Mouse (Mus musculus) MEL (cell line): Measurements from ENCODE around the gene Pcnx2. TPM values are rescaled to one million over a fixed set of nuclear protein-coding genes. Genes with fewer than 3 reads are reported as not detected.

ENCODE experiments used
- DNase-seq: peaks from one replicate; pipeline ENCODE4 v3.0.0; 2011; ENCODE audit warnings: low read depth, low spot score
- H3K27ac ChIP-seq: 2 replicates; pipeline ENCODE4 v1.5.1; 2012; ENCODE audit warnings: low read depth, mild to moderate bottlenecking, control low read depth, low read length, moderate library complexity; ENCODE audit not compliant: control insufficient read depth
- H3K27me3 ChIP-seq, 2 experiments: fragments of 150-350 bp in 1 of 2; sonication (generic) in 1 of 2; 2 replicates each; pipeline ENCODE4 v1.6.1; 2012; ENCODE audit warnings: low read length in 2 of 2, mild to moderate bottlenecking in 2 of 2, improper control_type of control experiment in 1 of 2, moderate library complexity in 1 of 2; ENCODE audit not compliant: insufficient read depth in 2 of 2, control insufficient read depth in 1 of 2
- H3K36me3 ChIP-seq, 2 experiments: 2 replicates each; pipeline ENCODE4 v1.6.1; 2012 to 2014; ENCODE audit warnings: low read length in 2 of 2, improper control_type of control experiment in 1 of 2, inconsistent platforms in 1 of 2, mild to moderate bottlenecking in 1 of 2; ENCODE audit not compliant: insufficient read depth in 2 of 2, control insufficient read depth in 1 of 2
- H3K4me1 ChIP-seq, 2 experiments: fragments of 150-350 bp in 1 of 2; sonication (generic) in 1 of 2; 2 replicates each; pipeline ENCODE4 v1.6.1; 2012; ENCODE audit warnings: low read length in 2 of 2, improper control_type of control experiment in 1 of 2, mild to moderate bottlenecking in 1 of 2; ENCODE audit not compliant: insufficient read depth in 2 of 2, control insufficient read depth in 1 of 2
- H3K4me3 ChIP-seq, 2 experiments: fragments of 150-350 bp in 1 of 2; sonication (generic) in 1 of 2; 2 replicates each; pipeline ENCODE4 v1.5.1; 2012; ENCODE audit warnings: low read depth in 2 of 2, low read length in 2 of 2, mild to moderate bottlenecking in 2 of 2, moderate library complexity in 2 of 2, control low read depth in 1 of 2, improper control_type of control experiment in 1 of 2; ENCODE audit not compliant: control insufficient read depth in 1 of 2, insufficient read depth in 1 of 2
- H3K79me2 ChIP-seq: 2 replicates; pipeline ENCODE4 v1.6.1; 2012; ENCODE audit warnings: mild to moderate bottlenecking, low read length, moderate library complexity; ENCODE audit not compliant: control insufficient read depth, poor library complexity, insufficient read depth
- H3K9ac ChIP-seq: 2 replicates; pipeline ENCODE4 v1.6.1; 2012; ENCODE audit warnings: low read depth, mild to moderate bottlenecking, control low read depth, low read length, moderate library complexity; ENCODE audit not compliant: control insufficient read depth, poor library complexity, severe bottlenecking
- H3K9me3 ChIP-seq: fragments of 150-350 bp; sonication (generic); replicated peaks from 2 replicates; pipeline ENCODE4 v1.6.1; 2012; ENCODE audit warnings: mild to moderate bottlenecking, low read length, improper control_type of control experiment, moderate library complexity; ENCODE audit not compliant: insufficient read depth
- BHLHE40 ChIP-seq: IDR thresholded peaks from 2 replicates; pipeline ENCODE4 v1.6.1; 2012; ENCODE audit warnings: low read depth, mild to moderate bottlenecking, inconsistent platforms, low read length, improper control_type of control experiment, borderline replicate concordance
- CHD1 ChIP-seq: IDR thresholded peaks from 2 replicates; pipeline ENCODE4 v1.6.1; 2012; ENCODE audit warnings: low read depth, mild to moderate bottlenecking, inconsistent platforms, low read length, improper control_type of control experiment
- E2F4 ChIP-seq: IDR thresholded peaks from 2 replicates; pipeline ENCODE4 v1.6.1; 2011; ENCODE audit warnings: low read depth, low read length, improper control_type of control experiment, borderline replicate concordance
- ETS1 ChIP-seq: IDR thresholded peaks from 2 replicates; pipeline ENCODE4 v1.6.1; 2012; ENCODE audit warnings: low read depth, mild to moderate bottlenecking, inconsistent platforms, low read length, improper control_type of control experiment, moderate library complexity
- GABPA ChIP-seq: IDR thresholded peaks from 2 replicates; pipeline ENCODE4 v1.6.1; 2012; ENCODE audit warnings: low read depth, mild to moderate bottlenecking, inconsistent platforms, low read length, improper control_type of control experiment, moderate library complexity
- GATA1 ChIP-seq: IDR thresholded peaks from 2 replicates; pipeline ENCODE4 v1.6.1; 2011; ENCODE audit warnings: low read depth, low read length, improper control_type of control experiment
- HCFC1 ChIP-seq: IDR thresholded peaks from 2 replicates; pipeline ENCODE4 v1.6.1; 2012; ENCODE audit warnings: low read depth, mild to moderate bottlenecking, inconsistent platforms, low read length, improper control_type of control experiment, moderate library complexity
- KAT2A ChIP-seq: conservative IDR thresholded peaks from 2 replicates; pipeline ENCODE4 v1.6.1; 2012; ENCODE audit warnings: low read depth, low read length, improper control_type of control experiment, inconsistent platforms
- MAZ ChIP-seq: IDR thresholded peaks from 2 replicates; pipeline ENCODE4 v1.6.1; 2012; ENCODE audit warnings: low read depth, mild to moderate bottlenecking, inconsistent platforms, low read length, improper control_type of control experiment
- MEF2A ChIP-seq: IDR thresholded peaks from 2 replicates; pipeline ENCODE4 v1.6.1; 2014; ENCODE audit warnings: low read depth, mild to moderate bottlenecking, inconsistent platforms, low read length, improper control_type of control experiment; ENCODE audit not compliant: poor library complexity, insufficient replicate concordance, severe bottlenecking; ENCODE audit errors: extremely low read depth
- POLR2A ChIP-seq, 2 experiments: IDR thresholded peaks; 2 replicates each; pipeline ENCODE4 v1.6.1; 2011 to 2012; ENCODE audit warnings: low read length in 2 of 2, mild to moderate bottlenecking in 2 of 2, control low read depth in 1 of 2, improper control_type of control experiment in 1 of 2, low read depth in 1 of 2, moderate library complexity in 1 of 2; ENCODE audit not compliant: control insufficient read depth in 1 of 2, insufficient read depth in 1 of 2, poor library complexity in 1 of 2
- POLR2AphosphoS2 ChIP-seq: IDR thresholded peaks from 2 replicates; pipeline ENCODE4 v1.6.1; 2011; ENCODE audit warnings: low read length, improper control_type of control experiment
- POLR2AphosphoS5 ChIP-seq: IDR thresholded peaks from 2 replicates; pipeline ENCODE4 v1.6.1; 2012; ENCODE audit warnings: low read depth, borderline replicate concordance, mild to moderate bottlenecking, inconsistent platforms, low read length, moderate library complexity, mixed read lengths
- RAD21 ChIP-seq: IDR thresholded peaks from 2 replicates; pipeline ENCODE4 v1.6.1; 2011; ENCODE audit warnings: mild to moderate bottlenecking, low read depth, low read length, improper control_type of control experiment
- SMC3 ChIP-seq: IDR thresholded peaks from 2 replicates; pipeline ENCODE4 v1.6.1; 2011; ENCODE audit warnings: low read depth, low read length, improper control_type of control experiment
- TAL1 ChIP-seq: IDR thresholded peaks from 2 replicates; pipeline ENCODE4 v1.6.1; 2012; ENCODE audit warnings: mild to moderate bottlenecking, inconsistent platforms, low read length, moderate library complexity, mixed read lengths
- TBP ChIP-seq: IDR thresholded peaks from 2 replicates; pipeline ENCODE4 v1.8.0; 2011; ENCODE audit warnings: low read depth, low read length, improper control_type of control experiment
- TCF12 ChIP-seq: IDR thresholded peaks from 2 replicates; pipeline ENCODE4 v1.6.1; 2014; ENCODE audit warnings: low read depth, mild to moderate bottlenecking, inconsistent platforms, low read length, improper control_type of control experiment, moderate library complexity
- UBTF ChIP-seq: IDR thresholded peaks from 2 replicates; pipeline ENCODE4 v1.6.1; 2012; ENCODE audit warnings: low read depth, mild to moderate bottlenecking, inconsistent platforms, low read length, improper control_type of control experiment, moderate library complexity, borderline replicate concordance; ENCODE audit not compliant: insufficient read depth
- ZKSCAN1 ChIP-seq: IDR thresholded peaks from 2 replicates; pipeline ENCODE4 v1.6.1; 2012; ENCODE audit warnings: low read depth, mild to moderate bottlenecking, inconsistent platforms, low read length, improper control_type of control experiment, moderate library complexity
- ZMIZ1 ChIP-seq: IDR thresholded peaks from 2 replicates; pipeline ENCODE4 v1.6.1; 2012; ENCODE audit warnings: low read depth, mild to moderate bottlenecking, inconsistent platforms, low read length, improper control_type of control experiment, moderate library complexity
- polyA plus RNA-seq, 2 experiments: library from polyadenylated mRNA; stranded (reverse) in 1 of 2; unstranded in 1 of 2; fragments of >175 nt in 1 of 2; fragments of >200 nt in 1 of 2; gene quantifications; 2 replicates each; pipeline versions ENCODE4 v1.2.1 to v1.2.4; 2012; ENCODE audit warnings: low replicate concordance in 2 of 2, low read depth in 1 of 2; ENCODE audit not compliant: insufficient read length in 2 of 2, insufficient read depth in 1 of 2, missing spikeins in 1 of 2
- total RNA-seq: library from RNA; depleted of rRNA; stranded (reverse); fragments of 300-350 nt; gene quantifications from 2 replicates; pipeline ENCODE4 v1.2.3, GENCODE M21; 2012

The Pcnx2 gene
- total and polyA plus RNA-seq, 3 experiments = 0.04 TPM; not detected in 2

- Histone ChIP-seq H3K4me1 (no peaks in the 10 kb centered on the region), H3K79me2 (no peaks in the 10 kb centered on the region), H3K27ac (no peak overlapping the region)
- TF ChIP-seq TCF12 (no peak), ZMIZ1 (no peak), POLR2AphosphoS2 (no peak), GABPA (no peak), ZKSCAN1 (no peak), HCFC1 (no peak), TBP (no peak), KAT2A (no peak), CHD1 (no peak)
- TF ChIP-seq, all 39 proteins: peak for 0
- Histone ChIP-seq H3K9ac (no peak overlapping the region), H3K36me3 (no peaks in the 10 kb centered on the region), H3K27me3 (no peaks in the 10 kb centered on the region), H3K9me3 (no peaks in the 10 kb centered on the region), H3K4me3 (no peak overlapping the region)
- no peak for DNase-seq
Observed at GRCm38 (mm10) chr8:125755896-125756295, 142.2 kb downstream of the Pcnx2 start.

GRCm38 (mm10) chr8:125750846-125751245 is 147.3 kb downstream of the Pcnx2 start:
- Histone ChIP-seq H3K9me3 (no peaks in the 10 kb centered on the region), H3K79me2 (no peaks in the 10 kb centered on the region), H3K36me3 (no peaks in the 10 kb centered on the region), H3K4me1 (no peaks in the 10 kb centered on the region), H3K4me3 (no peak overlapping the region), H3K9ac (no peak overlapping the region), H3K27ac (no peak overlapping the region), H3K27me3 (no peaks in the 10 kb centered on the region)
- DNase-seq = no peak
- no peak for TF ChIP-seq POLR2A (IDR thresholded peaks at IDR 0.05; ENCODE audit: control insufficient read depth in 1 of 2, insufficient read depth in 1 of 2, low read depth in 1 of 2, low read length in 2 of 2, poor library complexity in 1 of 2)
- no peak for TF ChIP-seq UBTF
- no peak for TF ChIP-seq E2F4
- TF ChIP-seq MEF2A = no peak
- no peak for TF ChIP-seq BHLHE40
- no peak for TF ChIP-seq ZKSCAN1
- no peak for TF ChIP-seq POLR2AphosphoS5
- no peak for TF ChIP-seq KAT2A
- no peak for TF ChIP-seq ETS1
- TF ChIP-seq CHD1 = no peak
- no peak for TF ChIP-seq ZMIZ1
- TF ChIP-seq GATA1 = no peak
- no peak for TF ChIP-seq RAD21
- TF ChIP-seq MAZ = no peak
- TF ChIP-seq TAL1 = no peak
- no peak for TF ChIP-seq SMC3
